Mouse (Mus musculus): Measurements from ENCODE around the gene Prokr2.

DNA sequence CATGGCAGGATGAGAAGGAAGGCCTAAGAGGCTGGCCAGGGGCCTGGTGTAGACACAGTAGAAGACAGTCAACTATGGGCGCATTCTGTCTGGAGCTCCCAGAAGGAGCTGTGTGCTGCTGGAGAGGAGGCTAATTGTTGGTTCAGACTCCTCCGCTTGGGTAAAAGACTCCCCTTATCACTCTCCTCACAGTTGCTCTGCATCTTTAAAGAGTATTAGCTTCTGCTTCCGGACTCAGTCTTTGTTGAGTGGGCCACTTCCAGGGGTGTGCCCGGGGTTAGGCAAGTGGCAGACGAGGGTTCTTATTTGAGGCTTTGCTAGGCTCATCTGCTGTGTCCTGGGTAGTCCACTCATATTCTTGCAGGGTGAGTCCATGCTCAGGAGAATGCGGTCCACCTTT is 76.4 kb downstream of the Prokr2 start:
- TF ChIP-seq CTCF (IDR thresholded peaks at IDR 0.05; ENCODE audit: low read depth, low read length), result no peak
- TF ChIP-seq POLR2A (IDR thresholded peaks at IDR 0.05; ENCODE audit: borderline replicate concordance, low read depth, low read length), result no peak

Measured in bone marrow macrophage, adult 2 months (primary cell).